Mouse (Mus musculus) ES-E14 (cell line): ENCODE data around the gene Fastkd2.

ENCODE experiments used
- CHD2 ChIP-seq: IDR thresholded peaks from 2 replicates; pipeline ENCODE4 v1.6.1; 2014; ENCODE audit warnings: mild to moderate bottlenecking, low read depth, low read length, inconsistent platforms
- HCFC1 ChIP-seq: IDR thresholded peaks from 2 replicates; pipeline ENCODE4 v1.6.1; 2012; ENCODE audit warnings: low read length, inconsistent platforms, borderline replicate concordance; ENCODE audit not compliant: insufficient read depth
- MAFK ChIP-seq: IDR thresholded peaks from 2 replicates; pipeline ENCODE4 v1.6.1; 2014; ENCODE audit warnings: mild to moderate bottlenecking, low read depth, low read length, inconsistent platforms; ENCODE audit not compliant: insufficient read depth
- ZC3H11A ChIP-seq: IDR thresholded peaks from 2 replicates; pipeline ENCODE4 v1.6.1; 2012; ENCODE audit warnings: low read depth, mild to moderate bottlenecking, inconsistent platforms, low read length, borderline replicate concordance
- ZNF384 ChIP-seq: IDR thresholded peaks from 2 replicates; pipeline ENCODE4 v1.6.1; 2012; ENCODE audit warnings: low read depth, low read length, inconsistent platforms

GRCm38 (mm10) chr1:63729796-63730195, 618 bp upstream of the Fastkd2 start:
- TF ChIP-seq HCFC1 (no peak), CHD2 (no peak), ZNF384 (no peak), ZC3H11A (no peak), MAFK (no peak)
